In the genomic region with DNA sequence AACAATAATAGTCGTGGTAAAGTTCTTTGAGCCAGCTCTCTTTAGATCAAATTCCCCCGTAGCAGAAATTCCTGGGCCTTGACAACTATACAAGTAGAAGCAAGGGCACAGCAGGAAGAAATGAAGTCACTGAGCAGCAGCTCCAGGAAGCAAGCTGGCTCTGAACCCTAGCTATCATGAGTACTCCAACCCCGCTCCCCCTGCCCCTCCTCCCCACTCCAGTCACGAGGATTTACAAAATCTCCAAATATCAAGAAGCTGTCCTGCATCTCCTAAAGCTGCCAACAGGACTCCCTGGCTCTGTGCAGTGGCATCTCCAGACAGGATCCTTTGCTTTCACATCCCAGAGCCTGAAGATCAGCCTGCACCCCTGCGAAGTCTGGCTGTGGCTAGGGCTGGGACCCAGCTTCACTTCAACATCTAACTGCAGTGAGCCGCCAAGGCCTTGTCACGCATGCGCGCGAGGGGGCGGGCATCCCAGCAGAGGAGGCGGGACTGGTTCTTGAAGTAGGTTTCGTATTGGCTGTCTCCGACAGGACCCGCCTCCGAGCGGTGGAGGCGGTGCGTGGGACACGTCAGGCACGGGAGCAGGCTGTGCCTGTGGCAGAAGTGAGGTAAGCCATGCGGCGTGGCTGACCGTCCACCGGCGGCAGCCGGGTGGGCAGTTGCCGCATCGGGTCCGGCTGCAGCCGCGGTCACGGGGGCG, we compare ENCODE assay signal across 8 mouse cellular contexts. TPM values are rescaled to one million over a fixed set of nuclear protein-coding genes. Genes with fewer than 3 reads are reported as not detected.
DNase-seq lines count a peak whose midpoint lies in the region; ATAC-seq and TF ChIP-seq lines count a peak whose summit lies in the region.

A gene (plus strand): TSS at position 568 of the 706 bp plus-strand sequence.

- under 1% methylated on average over 34 of the region's 34 CpGs for WGBS in forebrain, embryonic 12.5 days
- 1% methylated on average over 34 of the region's 34 CpGs for WGBS in heart, postnatal 0 days
- 1% methylated on average over 34 of the region's 34 CpGs for WGBS in liver, embryonic 16.5 days (ENCODE audit: insufficient replicate concordance)
- 1% methylated on average over 33 of the region's 34 CpGs for WGBS in neural tube, embryonic 13.5 days

- peak within 1 kb of the TSS; percentile 94 for H3K4me2 ChIP-seq in forebrain, embryonic 12.5 days
- peak within 1 kb of the TSS; percentile 96 for H3K4me2 ChIP-seq in heart, postnatal 0 days (ENCODE audit: low read depth, low read length)
- H3K4me2 ChIP-seq in liver, embryonic 16.5 days (ENCODE audit: low read depth, low read length): peak within 1 kb of the TSS; percentile 98
- peak within 1 kb of the TSS; percentile 86 for H3K4me2 ChIP-seq in neural tube, embryonic 13.5 days

- H3K27ac ChIP-seq in forebrain, embryonic 12.5 days: peak within 1 kb of the TSS; percentile 71
- peak within 1 kb of the TSS; percentile 63 for H3K27ac ChIP-seq in heart, postnatal 0 days (ENCODE audit: low read depth)
- H3K27ac ChIP-seq in liver, embryonic 16.5 days (ENCODE audit: low read length): peak within 1 kb of the TSS; percentile 75
- H3K27ac ChIP-seq in neural tube, embryonic 13.5 days (replicated peaks): peak within 1 kb of the TSS; percentile 77
- H3K27ac ChIP-seq in testis, adult 2 months (ENCODE audit: control insufficient read depth, insufficient read depth, low read depth, low read length): peak within 1 kb of the TSS; percentile 65

- no peaks in the 10 kb centered on the region for H3K9me3 ChIP-seq in E14TG2a.4 (ENCODE audit: low read length)
- H3K9me3 ChIP-seq in forebrain, embryonic 12.5 days: no peaks in the 10 kb centered on the region
- H3K9me3 ChIP-seq in heart, postnatal 0 days (replicated peaks; ENCODE audit: control insufficient read depth, low read length): no peaks in the 10 kb centered on the region
- H3K9me3 ChIP-seq in liver, embryonic 16.5 days (replicated peaks; ENCODE audit: control insufficient read depth, low read length): no peaks in the 10 kb centered on the region
- H3K9me3 ChIP-seq in neural tube, embryonic 13.5 days: no peaks in the 10 kb centered on the region

- DNase-seq in c-Kit-positive CD71-positive TER-119-positive erythroid progenitor cells, embryonic 14.5 days (ENCODE audit: low spot score): peak; percentile 96
- DNase-seq in heart, postnatal 0 days (ENCODE audit: low spot score): peak; percentile 95
- DNase-seq in kidney, postnatal 4 days: peak; percentile 98

- no peak for TF ChIP-seq EP300 in heart, postnatal 0 days (IDR thresholded peaks at IDR 0.05; ENCODE audit: low read depth)

- peak within 1 kb of the TSS; percentile 93 for H3K4me3 ChIP-seq in E14TG2a.4 (replicated peaks; ENCODE audit: low read length)
- H3K4me3 ChIP-seq in forebrain, embryonic 12.5 days (replicated peaks): peak within 1 kb of the TSS; percentile 84
- H3K4me3 ChIP-seq in heart, postnatal 0 days (ENCODE audit: low read depth, low read length): peak within 1 kb of the TSS; percentile 74
- peak within 1 kb of the TSS; percentile 87 for H3K4me3 ChIP-seq in liver, embryonic 16.5 days (ENCODE audit: low read depth, low read length)
- peak within 1 kb of the TSS; percentile 86 for H3K4me3 ChIP-seq in neural tube, embryonic 13.5 days
- H3K4me3 ChIP-seq in testis, adult 2 months (ENCODE audit: control insufficient read depth, low read depth, low read length): peak within 1 kb of the TSS; percentile 95

- H3K36me3 ChIP-seq in E14TG2a.4 (ENCODE audit: insufficient read depth, low read length): no peaks in the 10 kb centered on the region
- H3K36me3 ChIP-seq in forebrain, embryonic 12.5 days (replicated peaks): no peaks in the 10 kb centered on the region
- H3K36me3 ChIP-seq in heart, postnatal 0 days (replicated peaks; ENCODE audit: control insufficient read depth, insufficient read depth, low read length): no peaks in the 10 kb centered on the region
- no peaks in the 10 kb centered on the region for H3K36me3 ChIP-seq in liver, embryonic 16.5 days (ENCODE audit: control insufficient read depth, insufficient read depth)
- no peaks in the 10 kb centered on the region for H3K36me3 ChIP-seq in neural tube, embryonic 13.5 days
- H3K36me3 ChIP-seq in testis, adult 2 months (ENCODE audit: control insufficient read depth, insufficient read depth, low read length): no peaks in the 10 kb centered on the region

- ATAC-seq in forebrain, embryonic 12.5 days (ENCODE audit: low FRiP score): peak; percentile 100
- ATAC-seq in heart, postnatal 0 days (ENCODE audit: insufficient read depth, low read depth): peak; percentile 100
- ATAC-seq in liver, embryonic 16.5 days (ENCODE audit: low read depth): peak; percentile 100
- ATAC-seq in neural tube, embryonic 13.5 days (ENCODE audit: low read depth): peak; percentile 100

- TF ChIP-seq POLR2A in testis, adult 2 months (IDR thresholded peaks at IDR 0.05; ENCODE audit: control insufficient read depth, low read depth, low read length): peak; percentile 93

- peak within 1 kb of the TSS; percentile 66 for H3K9ac ChIP-seq in forebrain, embryonic 12.5 days
- peak within 1 kb of the TSS; percentile 75 for H3K9ac ChIP-seq in heart, postnatal 0 days (replicated peaks; ENCODE audit: low read depth, low read length)
- peak within 1 kb of the TSS; percentile 79 for H3K9ac ChIP-seq in liver, embryonic 16.5 days (ENCODE audit: low read depth, low read length)
- peak within 1 kb of the TSS; percentile 85 for H3K9ac ChIP-seq in neural tube, embryonic 13.5 days

- peaks cover 6% of the 10 kb centered on the region for H3K4me1 ChIP-seq in E14TG2a.4 (replicated peaks; ENCODE audit: low read depth, low read length)
- peaks cover 11% of the 10 kb centered on the region for H3K4me1 ChIP-seq in forebrain, embryonic 12.5 days
- H3K4me1 ChIP-seq in heart, postnatal 0 days (ENCODE audit: control insufficient read depth, insufficient read depth): no peaks in the 10 kb centered on the region; the same call in 1 of the 2 replicates
- peaks cover 9% of the 10 kb centered on the region for H3K4me1 ChIP-seq in liver, embryonic 16.5 days (ENCODE audit: control insufficient read depth, low read depth, low read length)
- peaks cover 6% of the 10 kb centered on the region; the same call in 1 of the 2 replicates for H3K4me1 ChIP-seq in neural tube, embryonic 13.5 days (replicated peaks)
- H3K4me1 ChIP-seq in testis, adult 2 months (ENCODE audit: control insufficient read depth, insufficient read depth, low read length): peaks cover 4% of the 10 kb centered on the region

- no peaks in the 10 kb centered on the region for H3K27me3 ChIP-seq in E14TG2a.4 (ENCODE audit: insufficient read depth, low read length)
- H3K27me3 ChIP-seq in forebrain, embryonic 12.5 days: no peaks in the 10 kb centered on the region
- H3K27me3 ChIP-seq in heart, postnatal 0 days (ENCODE audit: control insufficient read depth, insufficient read depth, low read length): no peaks in the 10 kb centered on the region
- no peaks in the 10 kb centered on the region for H3K27me3 ChIP-seq in liver, embryonic 16.5 days (ENCODE audit: control insufficient read depth, insufficient read depth, low read depth, low read length)
- no peaks in the 10 kb centered on the region for H3K27me3 ChIP-seq in neural tube, embryonic 13.5 days
- no peaks in the 10 kb centered on the region for H3K27me3 ChIP-seq in testis, adult 2 months (ENCODE audit: control insufficient read depth, insufficient read depth, low read length)

- no peak for TF ChIP-seq CTCF in E14TG2a.4 (conservative IDR thresholded peaks at IDR 0.05; ENCODE audit: low read length)
- peak; percentile 1; the same call in 1 of the 2 replicates for TF ChIP-seq CTCF in heart, postnatal 0 days (IDR thresholded peaks at IDR 0.05; ENCODE audit: low read depth)
- no peak for TF ChIP-seq CTCF in testis, adult 2 months (IDR thresholded peaks at IDR 0.05; ENCODE audit: control insufficient read depth, insufficient read depth, insufficient replicate concordance, low read depth, low read length)

RNA-seq across cellular contexts. Expression of the gene that starts here (rescaled TPM):
- polyA plus RNA-seq in forebrain, embryonic 12.5 days (2016; fragmentation: Nextera tagmentation; extraction: Ambion mirVana): 16.7 and 16.9 TPM in 2 replicates
- total RNA-seq in heart, postnatal 0 days (2014; rRNA removed; ENCODE audit: low replicate concordance): 13.2 and 25.5 TPM in 2 replicates
- polyA plus RNA-seq in heart, postnatal 0 days (2015; fragmentation: Nextera tagmentation; extraction: Ambion mirVana): 5.0 and 5.3 TPM in 2 replicates
- 7.4 and 8.7 TPM in 2 replicates for polyA plus RNA-seq in liver, embryonic 16.5 days (2015; fragmentation: Nextera tagmentation; extraction: Ambion mirVana)
- polyA plus RNA-seq in neural tube, embryonic 13.5 days (2015; fragmentation: Nextera tagmentation; extraction: Ambion mirVana): 9.5 and 12.3 TPM in 2 replicates
- polyA plus RNA-seq in testis, adult 2 months (2012; rRNA removed): 7.2 TPM in 2 replicates

Comparison
In these comparisons a context has a peak if more than half of its experiments do, and no peak if none do; other contexts are left out.
1. Peak in every context shown above with its lines: DNase-seq, ATAC-seq, H3K4me3 ChIP-seq and H3K27ac ChIP-seq.